Mouse (Mus musculus) bone marrow, adult 2 months (tissue): ENCODE measurements around the gene Yipf3. TPM values are rescaled to one million over a fixed set of nuclear protein-coding genes. Genes with fewer than 3 reads are reported as not detected.

Experiments used
- H3K27ac ChIP-seq: fragments of 200-500 bp; 2 replicates; pipeline ENCODE4 v1.5.1; 2012; ENCODE audit warnings: low read depth, mild to moderate bottlenecking, control low read depth, inconsistent platforms, low read length; ENCODE audit not compliant: control insufficient read depth, poor library complexity, insufficient read depth
- H3K4me1 ChIP-seq: fragments of 200-500 bp; 2 replicates; pipeline ENCODE4 v1.6.1; 2011; ENCODE audit warnings: low read length; ENCODE audit not compliant: control insufficient read depth, insufficient read depth
- H3K4me3 ChIP-seq: fragments of 200-500 bp; replicated peaks from 2 replicates; pipeline ENCODE3; 2011; ENCODE audit warnings: mild to moderate bottlenecking, low read depth, low read length, control low read depth; ENCODE audit not compliant: control insufficient read depth
- CTCF ChIP-seq: fragments of 200-500 bp; IDR thresholded peaks from 2 replicates; pipeline ENCODE4 v1.5.1; 2011; ENCODE audit warnings: low read length, control low read depth; ENCODE audit not compliant: control insufficient read depth, insufficient read depth
- POLR2A ChIP-seq: fragments of 200-500 bp; IDR thresholded peaks from 2 replicates; pipeline ENCODE4 v1.6.1; 2011; ENCODE audit warnings: low read depth, mild to moderate bottlenecking, control low read depth, low read length, borderline replicate concordance; ENCODE audit not compliant: control insufficient read depth
- WGBS: fragments of 180-500 bp; shearing (Covaris S2); methylation state at CpG from one replicate; pipeline ENCODE4 v1.1.7; 2018; 5-methylcytosine and 5-hydroxymethylcytosine counted together
- polyA plus RNA-seq: library from polyadenylated mRNA; stranded (reverse); fragments of >200 nt; gene quantifications from 2 replicates; pipeline ENCODE4 v1.2.4, GENCODE M21; 2011; ENCODE audit warnings: low replicate concordance; ENCODE audit not compliant: missing spikeins, insufficient read depth, insufficient read length

The Yipf3 gene
- polyA plus RNA-seq, 1 experiment: 103 TPM

GRCm38 (mm10) chr17:46248189-46248522 lies 276 bp downstream of the Yipf3 start:
- TF ChIP-seq CTCF (no peak), POLR2A (no peak)
- peaks cover 4% of the 10 kb centered on the region for H3K4me1 ChIP-seq
- H3K4me3 ChIP-seq: peak overlapping the region; percentile 96
- under 1% methylated on average over 37 of the region's 37 CpGs for WGBS
- H3K27ac ChIP-seq: peak overlapping the region; percentile 92

GRCm38 (mm10) chr17:46251174-46251573 lies 3.3 kb downstream of the Yipf3 start:
- TF ChIP-seq CTCF: no peak
- no peak for TF ChIP-seq POLR2A
- Histone ChIP-seq H3K4me1 (peaks cover 4% of the 10 kb centered on the region), H3K27ac (no peak overlapping the region), H3K4me3 (no peak overlapping the region)
- WGBS: 78% methylated on average over 7 of the region's 7 CpGs

- H3K4me1 ChIP-seq: no peaks in the 10 kb centered on the region; the same call in 1 of the 2 replicates
- H3K4me3 ChIP-seq: no peak overlapping the region
- no peak for TF ChIP-seq POLR2A
- peak; percentile 41; the same call in 1 of the 2 replicates for TF ChIP-seq CTCF
- H3K27ac ChIP-seq: no peak overlapping the region
- 44% methylated on average over 14 of the region's 14 CpGs for WGBS
These were observed 4.9 kb downstream of the Yipf3 start for GRCm38 (mm10) chr17:46252571-46253451.

- Histone ChIP-seq H3K4me1 (no peaks in the 10 kb centered on the region; the same call in 1 of the 2 replicates), H3K4me3 (peak within 1 kb of the TSS; percentile 58), H3K27ac (no peak within 1 kb of the TSS; the same call in 1 of the 2 replicates)
- no peak for TF ChIP-seq CTCF
- 0 out of 2 replicates have a peak, but pooled peaks have one; percentile 9 for TF ChIP-seq POLR2A
- WGBS: 1% methylated on average over 48 of the region's 48 CpGs
These were observed 5.7 kb downstream of the Yipf3 start, which contains the start of gene Lrrc73 for GRCm38 (mm10) chr17:46253452-46254084. Gene Lrrc73 (plus strand): TSS chr17:46253531.

- no peak overlapping the region; the same call in 1 of the 2 replicates for H3K27ac ChIP-seq
- WGBS: under 1% methylated on average over 54 of the region's 54 CpGs
- H3K4me3 ChIP-seq: peak overlapping the region; percentile 33
- TF ChIP-seq POLR2A: 0 out of 2 replicates have a peak, but pooled peaks have one; percentile 3
- TF ChIP-seq CTCF: no peak
- no peaks in the 10 kb centered on the region; the same call in 1 of the 2 replicates for H3K4me1 ChIP-seq
These were observed 6.2 kb downstream of the Yipf3 start for GRCm38 (mm10) chr17:46254106-46254505.

- TF ChIP-seq CTCF: no peak
- TF ChIP-seq POLR2A: 0 out of 2 replicates have a peak, but pooled peaks have one; percentile 13
- WGBS: 52% methylated on average over 6 of the region's 6 CpGs
- Histone ChIP-seq H3K27ac (no peak overlapping the region), H3K4me1 (no peaks in the 10 kb centered on the region; the same call in 1 of the 2 replicates), H3K4me3 (no peak overlapping the region)
These were observed 7.3 kb downstream of the Yipf3 start for GRCm38 (mm10) chr17:46255147-46255546.

GRCm38 (mm10) chr17:46258279-46259053 lies 10.6 kb downstream of the Yipf3 start:
- TF ChIP-seq POLR2A (no peak), CTCF (no peak)
- Histone ChIP-seq H3K4me3 (no peak overlapping the region), H3K4me1 (no peaks in the 10 kb centered on the region; the same call in 1 of the 2 replicates), H3K27ac (no peak overlapping the region)
- 88% methylated on average over 30 of the region's 30 CpGs for WGBS
